Mouse (Mus musculus) cerebellum, postnatal 25 days (tissue): ENCODE results near the gene Gm13030.
"Not testable (repeated sequence)": the region's sequence is repeated elsewhere in the genome, so short reads cannot be mapped to it uniquely, and the experiment has no call there.

Experiments used
- DNase-seq, 2 experiments: peaks; one replicate each; pipeline ENCODE4 v3.0.0; 2021; ENCODE audit warnings: mixed read lengths in 2 of 2

Gm13030 gene

GRCm38 (mm10) chr4:138865092-138865491 lies 8.7 kb downstream of the Gm13030 start:
- no peak for DNase-seq

- DNase-seq: no peak
Measured at GRCm38 (mm10) chr4:138863344-138863998, 10.3 kb downstream of the Gm13030 start, which contains the start of gene Pla2g5. Gene Pla2g5 (minus strand): TSS chr4:138863482.

GRCm38 (mm10) chr4:138859728-138860127 lies 14.0 kb downstream of the Gm13030 start:
- peak; percentile 91 to 94 for DNase-seq

GRCm38 (mm10) chr4:138859245-138859644 lies 14.5 kb downstream of the Gm13030 start:
- DNase-seq: peak; percentile 53 to 69

- peak; percentile 25 to 44 for DNase-seq
Measured at GRCm38 (mm10) chr4:138858446-138858845, 15.3 kb downstream of the Gm13030 start.

GRCm38 (mm10) chr4:138857576-138857975 lies 16.2 kb downstream of the Gm13030 start:
- DNase-seq: no peak

GRCm38 (mm10) chr4:138856491-138856890 lies 17.3 kb downstream of the Gm13030 start:
- peak; percentile 65 to 76 for DNase-seq

- DNase-seq: no peak
Measured at GRCm38 (mm10) chr4:138855092-138855632, 18.6 kb downstream of the Gm13030 start.

GRCm38 (mm10) chr4:138852961-138853360 lies 20.8 kb downstream of the Gm13030 start:
- DNase-seq: no peak

- peak; percentile 84 to 86 for DNase-seq
Measured at GRCm38 (mm10) chr4:138851463-138851862, 22.3 kb downstream of the Gm13030 start.

- peak; percentile 55 to 74 for DNase-seq
Measured at GRCm38 (mm10) chr4:138841386-138841785, 32.4 kb downstream of the Gm13030 start.

- no peak for DNase-seq
Measured at GRCm38 (mm10) chr4:138840726-138841125, 33.0 kb downstream of the Gm13030 start.

- peak in 1 of 2 experiments; percentile 34 for DNase-seq
Measured at GRCm38 (mm10) chr4:138839806-138840205, 34.0 kb downstream of the Gm13030 start.

- no peak for DNase-seq
Measured at GRCm38 (mm10) chr4:138827147-138827546, 46.6 kb downstream of the Gm13030 start.

- DNase-seq: no peak
Measured at GRCm38 (mm10) chr4:138825751-138826567, 47.8 kb downstream of the Gm13030 start.

GRCm38 (mm10) chr4:138824660-138825059 lies 49.1 kb downstream of the Gm13030 start:
- peak in 1 of 2 experiments; percentile 23 for DNase-seq

GRCm38 (mm10) chr4:138824161-138824560 lies 49.6 kb downstream of the Gm13030 start:
- not testable (repeated sequence) for DNase-seq

GRCm38 (mm10) chr4:138821036-138821435 lies 52.7 kb downstream of the Gm13030 start:
- no peak for DNase-seq
